Mouse (Mus musculus) gastrocnemius, postnatal 4 days (tissue): ENCODE measurements around the gene Upk2. TPM values are rescaled to one million over a fixed set of nuclear protein-coding genes. Genes with fewer than 3 reads are reported as not detected.
"Not testable (repeated sequence)": the region's sequence is repeated elsewhere in the genome, so short reads cannot be mapped to it uniquely, and the experiment has no call there.

Experiments
- DNase-seq, 2 experiments: peaks; one replicate each; pipeline ENCODE4 v3.0.0; 2021 to 2022; ENCODE audit warnings: low spot score in 2 of 2, mixed read lengths in 2 of 2
- total RNA-seq, 2 experiments: library from RNA; stranded (reverse); gene quantifications; 2 replicates each; pipeline ENCODE4 v1.2.3; 2021

The Upk2 gene
- total RNA-seq, 2 experiments from 2014 or later, result 0.69 to 0.91 TPM

DNA sequence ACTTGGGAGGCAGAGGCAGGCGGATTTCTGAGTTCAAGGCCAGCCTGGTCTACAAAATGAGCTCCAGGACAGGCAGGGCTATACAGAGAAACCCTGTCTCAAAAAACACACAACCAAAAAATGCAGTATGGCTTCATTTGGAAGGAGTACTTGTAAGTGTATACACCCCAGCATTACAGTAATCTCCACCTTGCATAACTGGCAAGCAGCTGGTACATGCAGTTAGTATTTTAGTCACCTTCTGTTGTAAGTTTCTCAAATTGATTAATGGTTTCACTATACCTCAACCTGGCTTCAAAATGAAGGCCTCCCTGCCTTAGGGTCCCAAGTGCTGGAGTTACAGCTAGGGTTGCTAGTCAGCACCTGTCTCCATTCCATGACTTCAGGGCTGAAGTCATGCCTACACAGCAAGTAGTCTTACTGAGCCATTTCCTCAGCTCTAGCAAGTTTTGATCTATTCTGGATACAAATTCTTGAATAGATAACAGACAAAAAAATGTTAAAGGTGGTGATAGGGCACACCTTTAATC is 43.1 kb downstream of the Upk2 start:
- DNase-seq, result no peak

DNA sequence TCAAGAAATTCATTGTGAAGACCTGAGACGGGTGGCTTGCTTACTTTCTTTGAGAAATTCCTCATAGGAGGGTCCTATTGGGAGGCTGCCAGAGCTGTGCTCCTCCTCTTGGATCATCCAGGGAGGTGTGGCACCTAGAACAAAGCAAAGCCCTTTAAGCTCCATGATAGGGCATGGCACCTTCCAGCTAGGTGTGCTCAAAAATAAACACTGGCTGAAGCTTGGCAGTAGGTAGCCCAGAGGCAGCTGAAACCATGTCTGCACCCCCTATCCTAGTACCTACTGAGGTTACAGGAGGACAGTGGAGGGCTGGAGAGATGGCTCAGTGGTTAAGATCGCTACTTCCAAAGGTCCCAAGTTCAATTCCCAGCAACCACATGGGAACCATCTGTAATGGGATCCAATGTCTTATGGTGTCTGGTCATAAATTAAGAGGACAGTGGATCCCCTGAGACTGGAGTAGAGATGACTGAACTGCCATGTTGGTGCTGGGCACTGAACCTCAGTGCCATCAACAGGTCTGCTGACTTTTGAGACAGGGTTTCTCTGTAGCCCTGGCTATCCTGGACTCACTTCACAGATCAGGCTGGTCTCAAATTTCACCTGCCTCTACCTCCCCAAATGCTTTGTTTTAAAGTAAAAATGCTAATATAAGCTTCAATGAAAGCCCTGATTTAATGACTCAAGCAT is 44.0 kb downstream of the Upk2 start:
- no peak for DNase-seq

DNA sequence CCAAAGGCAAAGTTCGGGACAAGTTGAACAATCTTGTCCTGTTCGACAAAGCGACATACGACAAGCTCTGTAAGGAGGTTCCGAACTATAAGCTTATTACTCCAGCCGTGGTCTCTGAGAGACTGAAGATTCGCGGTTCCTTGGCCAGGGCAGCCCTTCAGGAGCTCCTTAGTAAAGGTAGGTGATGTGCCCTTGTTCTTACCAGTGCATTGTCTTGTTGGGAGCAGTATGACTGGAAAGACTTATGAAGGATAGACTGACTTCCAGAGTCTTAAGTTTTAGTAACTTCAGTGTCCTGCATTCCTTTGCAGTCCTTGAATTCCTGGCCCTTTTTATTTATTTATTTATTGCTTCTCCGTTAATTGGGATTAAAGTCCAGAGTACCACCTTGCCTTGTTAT is 46.1 kb downstream of the Upk2 start:
- DNase-seq, result not testable (repeated sequence)

DNA sequence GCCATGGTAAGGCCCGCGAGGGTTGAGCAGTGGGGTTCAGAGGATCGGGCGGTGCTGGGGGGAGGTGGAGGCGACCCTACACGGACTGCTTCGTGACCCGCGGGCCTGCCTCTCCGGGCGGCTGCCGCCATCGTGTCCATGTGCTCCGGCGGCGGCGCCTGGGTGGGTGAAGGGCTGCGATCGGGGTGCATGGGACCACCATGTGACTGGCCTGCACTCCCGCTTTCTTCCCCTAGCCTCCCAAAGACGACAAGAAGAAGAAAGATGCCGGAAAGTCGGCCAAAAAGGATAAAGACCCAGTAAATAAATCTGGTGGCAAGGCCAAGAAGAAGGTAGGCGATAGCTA is 47.1 kb downstream of the Upk2 start:
- DNase-seq, result no peak

DNA sequence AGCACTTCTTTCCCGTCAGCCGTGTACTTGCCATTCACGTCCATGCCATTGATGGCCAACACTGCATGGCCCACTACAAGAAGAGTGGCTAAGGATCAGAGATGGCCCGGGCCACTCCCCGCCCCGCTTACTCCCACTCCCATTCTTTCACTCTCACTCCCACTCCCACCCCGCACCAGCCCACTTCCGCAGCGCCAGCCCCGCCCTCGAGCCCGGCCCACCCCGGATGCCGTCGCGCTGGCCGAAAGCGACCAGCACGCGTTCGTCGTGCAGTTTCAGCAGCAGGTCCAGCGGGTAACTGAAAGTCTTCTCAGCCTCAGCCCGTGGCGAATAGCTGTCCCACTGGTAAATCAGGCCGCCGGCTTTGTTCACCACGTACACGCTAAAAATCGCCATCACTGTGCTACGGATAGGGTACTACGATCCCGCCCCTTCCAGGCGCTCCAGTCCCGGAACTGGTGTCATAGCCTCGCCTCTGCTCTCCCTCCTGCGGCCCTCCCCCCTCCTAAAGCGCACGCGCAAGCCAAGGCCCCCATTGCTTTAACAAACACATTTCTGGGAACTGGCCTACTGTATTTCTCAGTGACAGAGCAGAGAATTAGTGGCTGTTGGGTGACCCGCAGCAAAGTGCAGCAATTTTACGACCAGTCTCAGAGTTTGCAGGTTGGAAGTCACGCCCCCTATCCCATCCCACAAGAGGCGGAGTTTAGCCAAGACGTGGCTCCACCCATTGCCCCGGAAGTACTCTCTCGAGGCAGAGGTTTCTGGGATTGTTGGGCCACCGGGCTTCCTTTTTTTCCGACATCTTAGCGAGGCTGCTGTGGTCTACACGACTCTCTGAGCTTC is 47.6 kb downstream of the Upk2 start, which contains the start of the genes Rps25 and Trappc4:
Gene Rps25 (plus strand): TSS at position 234 of the 846 bp plus-strand sequence.
Gene Trappc4 (minus strand): TSS at position 695 of the 846 bp plus-strand sequence.
- peak; percentile 82 to 93 for DNase-seq

DNA sequence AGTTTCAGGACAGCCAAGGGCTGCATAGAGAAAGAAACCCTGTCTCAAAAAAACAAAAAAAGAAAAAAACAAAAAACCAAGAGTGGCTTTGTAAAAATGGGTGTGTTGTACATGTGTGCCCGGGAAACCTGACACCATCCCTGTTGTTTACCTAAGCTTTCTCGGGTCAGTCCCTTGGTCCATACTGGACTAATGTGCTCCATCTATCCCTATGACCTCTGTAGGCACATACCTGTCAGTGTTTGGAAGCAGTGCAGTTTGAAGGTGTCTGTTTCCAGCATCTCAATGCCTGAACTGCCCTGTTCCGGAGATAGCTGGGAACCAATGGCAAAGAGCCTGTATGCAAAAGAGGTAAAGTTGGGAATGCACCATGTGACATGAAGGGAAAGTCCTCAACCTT is 49.8 kb downstream of the Upk2 start:
- no peak for DNase-seq

Other genes starting within 250 kb of the Upk2 start
- gene Cbl, start 220.9 kb downstream of the Upk2 start, total RNA-seq, result 10 to 100 TPM; 25.4 to 28.7 TPM
- not detected for gene Ccdc153, start 214.3 kb downstream of the Upk2 start, total RNA-seq
- under 1 TPM; 0.37 to 0.39 TPM for gene Pdzd3, start 203.5 kb downstream of the Upk2 start, total RNA-seq
- 10 to 100 TPM; 22.7 to 23.0 TPM for gene Nlrx1, start 186.4 kb downstream of the Upk2 start, total RNA-seq
- gene Abcg4, start 166.4 kb downstream of the Upk2 start, total RNA-seq, result 1 to 10 TPM; 1.5 TPM
- gene Hinfp, start 149.3 kb downstream of the Upk2 start, total RNA-seq, result 10 to 100 TPM; 11.2 to 13.7 TPM
- gene C2cd2l, start 134.7 kb downstream of the Upk2 start, total RNA-seq, result 10 to 100 TPM; 10.5 to 12.8 TPM
- gene Dpagt1, start 129.0 kb downstream of the Upk2 start, total RNA-seq, result 10 to 100 TPM; 18.4 to 18.8 TPM
- gene H2afx, start 120.3 kb downstream of the Upk2 start, total RNA-seq, result 10 to 100 TPM; 80.5 to 93.0 TPM
- gene Hmbs, start 110.7 kb downstream of the Upk2 start, total RNA-seq, result 10 to 100 TPM; 33.7 to 34.0 TPM
- gene Vps11, start 93.3 kb downstream of the Upk2 start, total RNA-seq, result 10 to 100 TPM; 25.4 to 27.9 TPM
- gene Hyou1, start 75.5 kb downstream of the Upk2 start, total RNA-seq, result 10 to 100 TPM; 49.2 to 51.3 TPM
- gene Slc37a4, start 58.1 kb downstream of the Upk2 start, total RNA-seq, result 10 to 100 TPM; 58.2 to 68.3 TPM
- 1,000 to 10,000 TPM; 1,491 to 1,513 TPM for gene Rps25, start 47.8 kb downstream of the Upk2 start, total RNA-seq
- 10 to 100 TPM; 43.2 to 43.5 TPM for gene Trappc4, start 47.4 kb downstream of the Upk2 start, total RNA-seq
- 10 to 100 TPM in 1 of 2 experiments, 1 to 10 TPM in 1; 10.0 to 17.3 TPM for gene Ccdc84, start 36.4 kb downstream of the Upk2 start, total RNA-seq
- not detected for gene Foxr1, start 13.8 kb downstream of the Upk2 start, total RNA-seq
- 100 to 1,000 TPM; 126 to 131 TPM for gene Bcl9l, start 27.8 kb upstream of the Upk2 start, total RNA-seq
- under 1 TPM; 0.10 TPM for gene Cxcr5, start 106.9 kb upstream of the Upk2 start, total RNA-seq
- gene Ddx6, start 149.9 kb upstream of the Upk2 start, total RNA-seq, result 100 to 1,000 TPM in 1 of 2 experiments, 10 to 100 TPM in 1; 99.3 to 101 TPM
- not detected for gene Treh, start 218.3 kb upstream of the Upk2 start, total RNA-seq